Mouse (Mus musculus): ENCODE data around the gene Rcor1.

DNA sequence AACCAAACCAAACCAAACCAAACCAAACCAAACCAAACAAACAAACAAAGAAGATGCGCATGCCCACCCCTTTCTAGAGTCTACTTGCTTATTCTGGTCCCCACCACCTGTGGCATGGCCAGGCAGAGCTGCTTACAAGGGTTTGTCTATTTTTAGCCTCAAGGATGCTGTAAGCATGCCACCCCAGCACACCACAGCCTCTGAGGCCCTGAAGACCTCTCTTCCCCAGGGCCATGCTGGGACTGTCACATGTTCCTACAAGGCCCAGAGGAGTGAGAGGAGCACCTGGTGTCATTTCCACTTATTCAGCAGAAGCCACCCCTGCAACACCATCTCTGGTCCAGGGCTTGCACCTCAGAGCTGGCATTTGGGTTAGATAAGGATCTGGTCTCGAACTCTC is 105.4 kb downstream of the Rcor1 start:
- TF ChIP-seq CTCF (IDR thresholded peaks at IDR 0.05; ENCODE audit: extremely low read depth, insufficient read depth, low read length) (no peak), POLR2A (IDR thresholded peaks at IDR 0.05; ENCODE audit: extremely low read depth, insufficient read depth, low read length) (no peak)

Measured in cortical plate, adult 2 months (tissue).